Mouse (Mus musculus): ENCODE measurements around the gene Scap. TPM values are rescaled to one million over a fixed set of nuclear protein-coding genes. Genes with fewer than 3 reads are reported as not detected.
A peak's percentile ranks its signal among the peaks of the same experiment; 100 is the strongest.

The Scap gene
- polyA plus RNA-seq, 1 experiment from 2014 or later, result 31.6 TPM

- DNase-seq (ENCODE audit: low spot score) (no peak), ATAC-seq (ENCODE audit: low FRiP score, low TSS enrichment) (no peak; the same call in 1 of the 2 replicates)
- Histone ChIP-seq H3K4me2 (replicated peaks; ENCODE audit: low read depth) (no peak overlapping the region), H3K4me3 (ENCODE audit: low read depth, low read length) (no peak overlapping the region), H3K36me3 (ENCODE audit: control insufficient read depth, insufficient read depth, low read length) (peaks cover 3% of the 10 kb centered on the region; the same call in 1 of the 2 replicates), H3K27ac (replicated peaks) (no peak overlapping the region), H3K4me1 (replicated peaks; ENCODE audit: control insufficient read depth, insufficient read depth) (no peaks in the 10 kb centered on the region), H3K27me3 (ENCODE audit: control insufficient read depth, insufficient read depth, low read length) (no peaks in the 10 kb centered on the region), H3K9ac (ENCODE audit: low read length) (no peak overlapping the region), H3K9me3 (ENCODE audit: control insufficient read depth, low read length) (no peaks in the 10 kb centered on the region)
- TF ChIP-seq CTCF (IDR thresholded peaks at IDR 0.05; ENCODE audit: low read depth) (no peak), EP300 (optimal IDR thresholded peaks at IDR 0.05) (no peak)
- 77% methylated on average over 5 of the region's 5 CpGs for WGBS
Observed at GRCm38 (mm10) chr9:110314706-110315105, 18.4 kb upstream of the Scap start.

GRCm38 (mm10) chr9:110315410-110315809 is 17.7 kb upstream of the Scap start:
- H3K9me3 ChIP-seq (ENCODE audit: control insufficient read depth, low read length), result no peaks in the 10 kb centered on the region
- DNase-seq (ENCODE audit: low spot score) (no peak), ATAC-seq (ENCODE audit: low FRiP score, low TSS enrichment) (no peak)
- H3K27me3 ChIP-seq (ENCODE audit: control insufficient read depth, insufficient read depth, low read length), result no peaks in the 10 kb centered on the region
- 76% methylated on average over 6 of the region's 6 CpGs for WGBS
- no peaks in the 10 kb centered on the region for H3K4me1 ChIP-seq (replicated peaks; ENCODE audit: control insufficient read depth, insufficient read depth)
- peak overlapping the region; percentile 25; the same call in 1 of the 2 replicates for H3K27ac ChIP-seq (replicated peaks)
- peaks cover 3% of the 10 kb centered on the region; the same call in 1 of the 2 replicates for H3K36me3 ChIP-seq (ENCODE audit: control insufficient read depth, insufficient read depth, low read length)
- TF ChIP-seq EP300 (optimal IDR thresholded peaks at IDR 0.05) (no peak), CTCF (IDR thresholded peaks at IDR 0.05; ENCODE audit: low read depth) (no peak)
- no peak overlapping the region for H3K4me3 ChIP-seq (ENCODE audit: low read depth, low read length)
- no peak overlapping the region for H3K9ac ChIP-seq (ENCODE audit: low read length)
- no peak overlapping the region for H3K4me2 ChIP-seq (replicated peaks; ENCODE audit: low read depth)

GRCm38 (mm10) chr9:110315904-110316303 is 17.2 kb upstream of the Scap start:
- TF ChIP-seq EP300 (optimal IDR thresholded peaks at IDR 0.05) (no peak), CTCF (IDR thresholded peaks at IDR 0.05; ENCODE audit: low read depth) (no peak)
- peaks cover 3% of the 10 kb centered on the region; the same call in 1 of the 2 replicates for H3K36me3 ChIP-seq (ENCODE audit: control insufficient read depth, insufficient read depth, low read length)

DNA sequence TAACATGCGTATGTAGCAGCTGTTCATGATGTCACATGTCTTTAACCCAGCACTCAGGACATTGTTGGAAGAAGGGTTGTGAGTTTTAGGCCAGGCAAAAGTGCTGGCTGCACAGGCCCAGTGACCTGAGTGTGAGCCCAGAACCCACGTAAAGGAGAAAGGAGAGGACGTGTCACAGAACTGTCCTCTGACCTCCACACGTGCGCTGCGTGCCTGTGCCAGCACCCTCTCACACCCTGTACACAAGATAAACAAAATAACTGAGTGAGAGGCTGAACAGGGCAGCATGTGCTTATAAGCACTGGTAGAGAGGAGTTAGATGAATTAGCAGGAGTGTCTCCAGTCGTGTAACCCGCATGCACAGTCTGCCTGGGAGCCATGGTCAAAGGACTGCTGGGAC is 16.6 kb upstream of the Scap start:
- no peak for TF ChIP-seq EP300 (optimal IDR thresholded peaks at IDR 0.05)
- TF ChIP-seq CTCF (IDR thresholded peaks at IDR 0.05; ENCODE audit: low read depth), result no peak
- H3K27ac ChIP-seq (replicated peaks), result no peak overlapping the region
- DNase-seq (ENCODE audit: low spot score) (peak; percentile 54), ATAC-seq (ENCODE audit: low FRiP score, low TSS enrichment) (peak; percentile 72)
- no peak overlapping the region for H3K9ac ChIP-seq (ENCODE audit: low read length)
- H3K9me3 ChIP-seq (ENCODE audit: control insufficient read depth, low read length), result no peaks in the 10 kb centered on the region
- H3K36me3 ChIP-seq (ENCODE audit: control insufficient read depth, insufficient read depth, low read length), result peaks cover 3% of the 10 kb centered on the region; the same call in 1 of the 2 replicates
- no peaks in the 10 kb centered on the region for H3K27me3 ChIP-seq (ENCODE audit: control insufficient read depth, insufficient read depth, low read length)
- H3K4me2 ChIP-seq (replicated peaks; ENCODE audit: low read depth), result no peak overlapping the region
- H3K4me3 ChIP-seq (ENCODE audit: low read depth, low read length), result no peak overlapping the region
- H3K4me1 ChIP-seq (replicated peaks; ENCODE audit: control insufficient read depth, insufficient read depth), result no peaks in the 10 kb centered on the region
- WGBS, result 87% methylated on average over 8 of the region's 8 CpGs

More at GRCm38 (mm10) chr9:110315904-110316303, 17.2 kb upstream of the Scap start:
- H3K4me1 ChIP-seq (replicated peaks; ENCODE audit: control insufficient read depth, insufficient read depth), result no peaks in the 10 kb centered on the region
- 80% methylated on average over 8 of the region's 8 CpGs for WGBS
- no peak overlapping the region for H3K4me3 ChIP-seq (ENCODE audit: low read depth, low read length)
- DNase-seq (ENCODE audit: low spot score) (peak; percentile 53), ATAC-seq (ENCODE audit: low FRiP score, low TSS enrichment) (peak; percentile 92)
- H3K9ac ChIP-seq (ENCODE audit: low read length), result no peak overlapping the region
- peak overlapping the region; percentile 25; the same call in 1 of the 2 replicates for H3K27ac ChIP-seq (replicated peaks)
- H3K9me3 ChIP-seq (ENCODE audit: control insufficient read depth, low read length), result no peaks in the 10 kb centered on the region
- no peaks in the 10 kb centered on the region for H3K27me3 ChIP-seq (ENCODE audit: control insufficient read depth, insufficient read depth, low read length)
- no peak overlapping the region for H3K4me2 ChIP-seq (replicated peaks; ENCODE audit: low read depth)

- Histone ChIP-seq H3K27me3 (ENCODE audit: control insufficient read depth, insufficient read depth, low read length) (no peaks in the 10 kb centered on the region), H3K27ac (replicated peaks) (no peak overlapping the region), H3K36me3 (ENCODE audit: control insufficient read depth, insufficient read depth, low read length) (0 out of 2 replicates have a peak, but pooled peaks cover 3% of the 10 kb centered on the region), H3K4me2 (replicated peaks; ENCODE audit: low read depth) (no peak overlapping the region), H3K9me3 (ENCODE audit: control insufficient read depth, low read length) (no peaks in the 10 kb centered on the region), H3K9ac (ENCODE audit: low read length) (no peak overlapping the region), H3K4me3 (ENCODE audit: low read depth, low read length) (no peak overlapping the region), H3K4me1 (replicated peaks; ENCODE audit: control insufficient read depth, insufficient read depth) (no peaks in the 10 kb centered on the region)
- no peak for ATAC-seq (ENCODE audit: low FRiP score, low TSS enrichment)
- TF ChIP-seq EP300 (optimal IDR thresholded peaks at IDR 0.05) (no peak), CTCF (IDR thresholded peaks at IDR 0.05; ENCODE audit: low read depth) (no peak)
- 91% methylated on average over 10 of the region's 10 CpGs for WGBS
- DNase-seq (ENCODE audit: low spot score), result no peak
Observed at GRCm38 (mm10) chr9:110320769-110321168, 12.3 kb upstream of the Scap start.

DNA sequence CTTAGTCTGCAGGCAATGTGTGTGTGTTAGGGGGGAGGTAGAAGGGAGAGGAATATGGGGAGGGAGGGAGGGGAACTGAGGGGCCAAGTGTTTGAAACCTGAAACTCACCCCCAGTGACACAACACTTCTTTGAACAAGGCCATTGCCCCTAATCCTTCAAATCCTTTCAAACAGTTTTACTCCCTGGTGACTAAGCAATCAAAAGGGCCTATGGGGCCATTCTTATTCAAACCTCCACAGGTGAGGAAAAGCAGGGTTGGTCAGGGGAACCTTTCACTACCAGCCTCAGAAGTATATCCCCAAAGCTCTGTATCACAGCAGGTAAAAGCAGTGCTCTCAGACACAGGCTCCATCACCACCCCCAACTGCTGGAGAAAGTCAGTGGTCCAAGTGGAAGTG is 10.1 kb upstream of the Scap start:
- DNase-seq (ENCODE audit: low spot score) (no peak), ATAC-seq (ENCODE audit: low FRiP score, low TSS enrichment) (no peak)
- Histone ChIP-seq H3K4me1 (replicated peaks; ENCODE audit: control insufficient read depth, insufficient read depth) (no peaks in the 10 kb centered on the region), H3K36me3 (ENCODE audit: control insufficient read depth, insufficient read depth, low read length) (no peaks in the 10 kb centered on the region), H3K4me3 (ENCODE audit: low read depth, low read length) (no peak overlapping the region), H3K27ac (replicated peaks) (no peak overlapping the region), H3K9ac (ENCODE audit: low read length) (no peak overlapping the region), H3K9me3 (ENCODE audit: control insufficient read depth, low read length) (no peaks in the 10 kb centered on the region), H3K4me2 (replicated peaks; ENCODE audit: low read depth) (no peak overlapping the region), H3K27me3 (ENCODE audit: control insufficient read depth, insufficient read depth, low read length) (no peaks in the 10 kb centered on the region)
- TF ChIP-seq CTCF (IDR thresholded peaks at IDR 0.05; ENCODE audit: low read depth) (no peak), EP300 (optimal IDR thresholded peaks at IDR 0.05) (no peak)

Measured in stomach, postnatal 0 days (tissue).